ENCODE assay signal across 11 mouse cellular contexts in the genomic region with DNA sequence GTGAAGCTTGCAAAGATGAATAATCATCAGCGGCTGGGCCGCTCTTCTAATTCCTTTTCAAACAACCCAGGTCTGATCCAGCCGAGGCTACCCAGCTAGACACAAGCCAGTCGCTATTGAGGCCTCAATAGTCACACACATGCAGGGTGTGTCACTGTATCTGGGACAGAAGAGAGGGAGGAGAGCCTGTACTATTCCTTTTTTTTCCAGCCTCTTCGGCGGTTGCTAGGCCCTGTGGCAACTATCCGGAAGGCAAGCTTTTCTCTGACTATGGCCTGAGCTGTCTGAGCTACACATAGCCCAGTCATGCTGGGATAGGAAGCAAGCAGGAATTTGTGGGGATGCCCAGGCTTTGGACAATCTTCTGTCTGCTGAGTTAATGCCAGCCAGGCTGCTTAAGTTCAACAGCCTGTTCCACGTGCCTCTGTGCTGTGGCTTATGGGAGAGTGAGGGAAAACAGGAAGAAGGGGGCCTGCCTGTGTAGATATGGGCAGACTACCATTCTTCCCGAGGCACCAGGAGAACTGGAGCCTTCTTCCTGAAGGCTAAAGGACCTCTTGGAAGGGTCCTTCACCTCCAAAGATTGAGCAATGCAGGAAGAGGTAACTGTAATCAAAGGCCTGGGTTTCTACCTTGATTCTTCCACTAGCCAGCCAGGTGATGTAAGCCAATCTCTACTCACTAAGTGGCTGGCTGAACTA.
A peak's percentile ranks its signal among the peaks of the same experiment; 100 is the strongest.
DNase-seq lines count a peak whose midpoint lies in the region; ATAC-seq lines count a peak whose summit lies in the region.
"Had no signal": no experiment of that assay in that cellular context is flagged by ENCODE, and none has a peak within 500 bp of the region (broad histone marks: within the 10 kb centered on the region; RNA-seq: fewer than 3 reads in every experiment).

No protein-coding gene starts in this region.

- WGBS in heart, embryonic 14.5 days = 61% methylated on average over 9 of the region's 9 CpGs
- WGBS in forebrain, embryonic 10.5 days = 44% methylated on average over 9 of the region's 9 CpGs
- WGBS in hindbrain, embryonic 16.5 days = 26% methylated on average over 9 of the region's 9 CpGs
- 10% methylated on average over 9 of the region's 9 CpGs for WGBS in midbrain, embryonic 14.5 days

- H3K9me3 ChIP-seq in heart, embryonic 14.5 days (ENCODE audit: control insufficient read depth, low read length) = no peaks in the 10 kb centered on the region
- no peaks in the 10 kb centered on the region for H3K9me3 ChIP-seq in forebrain, embryonic 10.5 days
- no peaks in the 10 kb centered on the region for H3K9me3 ChIP-seq in hindbrain, embryonic 16.5 days (ENCODE audit: control insufficient read depth, low read length)
- no peaks in the 10 kb centered on the region for H3K9me3 ChIP-seq in midbrain, embryonic 14.5 days (ENCODE audit: control insufficient read depth, low read length)

- 0 out of 2 replicates have a peak, but pooled peaks have one; percentile 33 for ATAC-seq in heart, embryonic 14.5 days (ENCODE audit: insufficient number of reproducible peaks, insufficient read depth, low FRiP score, low read depth)
- ATAC-seq in hindbrain, embryonic 16.5 days = peak; percentile 61; the same call in 1 of the 2 replicates
- ATAC-seq in midbrain, embryonic 14.5 days (ENCODE audit: low FRiP score, low TSS enrichment) = peak; percentile 34; the same call in 1 of the 2 replicates

- H3K36me3 ChIP-seq in heart, embryonic 14.5 days (ENCODE audit: control insufficient read depth, insufficient read depth, low read length) = no peaks in the 10 kb centered on the region
- H3K36me3 ChIP-seq in forebrain, embryonic 10.5 days (replicated peaks) = no peaks in the 10 kb centered on the region
- H3K36me3 ChIP-seq in hindbrain, embryonic 16.5 days (ENCODE audit: control insufficient read depth, insufficient read depth, low read length) = no peaks in the 10 kb centered on the region
- no peaks in the 10 kb centered on the region for H3K36me3 ChIP-seq in midbrain, embryonic 14.5 days (ENCODE audit: control insufficient read depth, insufficient read depth, low read length)

- H3K4me1 ChIP-seq in heart, embryonic 14.5 days (ENCODE audit: control insufficient read depth in 2 of 2, insufficient read depth in 2 of 2, low read length in 2 of 2) = peaks cover 24 to 41% of the 10 kb centered on the region in 2 experiments
- peaks cover 45% of the 10 kb centered on the region for H3K4me1 ChIP-seq in forebrain, embryonic 10.5 days
- H3K4me1 ChIP-seq in hindbrain, embryonic 16.5 days (ENCODE audit: control insufficient read depth, insufficient read depth, low read depth, low read length) = peaks cover 15% of the 10 kb centered on the region; the same call in 1 of the 2 replicates
- peaks cover 23% of the 10 kb centered on the region for H3K4me1 ChIP-seq in midbrain, embryonic 14.5 days (ENCODE audit: control insufficient read depth, insufficient read depth, low read length)

- H3K27ac ChIP-seq in heart, embryonic 14.5 days (replicated peaks in 1 of 2; ENCODE audit: control insufficient read depth in 1 of 2, insufficient read depth in 1 of 2, low read depth in 2 of 2, low read length in 2 of 2) = peak overlapping the region; percentile 10 to 37; a peak in 1 of 4 replicates
- peak overlapping the region; percentile 82 for H3K27ac ChIP-seq in forebrain, embryonic 10.5 days
- H3K27ac ChIP-seq in hindbrain, embryonic 16.5 days (ENCODE audit: low read depth, low read length) = no peak overlapping the region
- H3K27ac ChIP-seq in midbrain, embryonic 14.5 days (replicated peaks; ENCODE audit: low read depth, low read length) = peak overlapping the region; percentile 73

- H3K9ac ChIP-seq in heart, embryonic 14.5 days (ENCODE audit: low read length) = no peak overlapping the region
- no peak overlapping the region for H3K9ac ChIP-seq in hindbrain, embryonic 16.5 days (ENCODE audit: low read depth, low read length)
- H3K9ac ChIP-seq in midbrain, embryonic 14.5 days (replicated peaks; ENCODE audit: low read length) = no peak overlapping the region

- H3K4me3 ChIP-seq in heart, embryonic 14.5 days (ENCODE audit: control insufficient read depth in 1 of 2, insufficient read depth in 1 of 2, low read depth in 1 of 2, low read length in 2 of 2) = no peak overlapping the region
- H3K4me3 ChIP-seq in forebrain, embryonic 10.5 days = no peak overlapping the region
- H3K4me3 ChIP-seq in hindbrain, embryonic 16.5 days (ENCODE audit: low read length) = no peak overlapping the region
- H3K4me3 ChIP-seq in midbrain, embryonic 14.5 days (replicated peaks; ENCODE audit: low read depth, low read length) = no peak overlapping the region
- H3K4me3 ChIP-seq: erythroblast, embryonic 14.5 days had no signal

- no peak overlapping the region for H3K4me2 ChIP-seq in heart, embryonic 14.5 days (ENCODE audit: low read length)
- no peak overlapping the region for H3K4me2 ChIP-seq in hindbrain, embryonic 16.5 days (ENCODE audit: low read length)
- no peak overlapping the region for H3K4me2 ChIP-seq in midbrain, embryonic 14.5 days (ENCODE audit: low read length)

- no peaks in the 10 kb centered on the region for H3K27me3 ChIP-seq in heart, embryonic 14.5 days (ENCODE audit: control insufficient read depth, insufficient read depth, low read length)
- no peaks in the 10 kb centered on the region for H3K27me3 ChIP-seq in forebrain, embryonic 10.5 days (ENCODE audit: poor library complexity, severe bottlenecking)
- no peaks in the 10 kb centered on the region for H3K27me3 ChIP-seq in hindbrain, embryonic 16.5 days (replicated peaks; ENCODE audit: control insufficient read depth, insufficient read depth, low read length)
- H3K27me3 ChIP-seq in midbrain, embryonic 14.5 days (ENCODE audit: control insufficient read depth, insufficient read depth, low read length) = no peaks in the 10 kb centered on the region

- DNase-seq in heart, adult 18-20 months = no peak
- DNase-seq in forebrain, embryonic 10.5 days (ENCODE audit: extremely low spot score, low spot score) = peak; percentile 20
- DNase-seq in midbrain, embryonic 14.5 days = peak; percentile 53
- no peak for DNase-seq in T-cell, adult 2 months (ENCODE audit: low spot score)
- DNase-seq in adipocyte (ENCODE audit: low spot score) = no peak
- no peak for DNase-seq in thymus, adult 18-20 months
- DNase-seq: adrenal gland, postnatal 10 days; cerebellum, adult 2 months had no signal

Comparison
In these comparisons a context has a peak if more than half of its experiments do, and no peak if none do; other contexts are left out.
1. DNase-seq: peak in forebrain, embryonic 10.5 days (single experiment) and midbrain, embryonic 14.5 days (single experiment); none in heart, adult 18-20 months (0 of 2), T-cell, adult 2 months (single experiment), adipocyte (single experiment) and thymus, adult 18-20 months (0 of 2).
2. Peak in every context shown above with its lines, with median percentiles within 50 percentile points of each other: ATAC-seq.